21 mouse cellular contexts compared by ENCODE assay signal in the genomic region with DNA sequence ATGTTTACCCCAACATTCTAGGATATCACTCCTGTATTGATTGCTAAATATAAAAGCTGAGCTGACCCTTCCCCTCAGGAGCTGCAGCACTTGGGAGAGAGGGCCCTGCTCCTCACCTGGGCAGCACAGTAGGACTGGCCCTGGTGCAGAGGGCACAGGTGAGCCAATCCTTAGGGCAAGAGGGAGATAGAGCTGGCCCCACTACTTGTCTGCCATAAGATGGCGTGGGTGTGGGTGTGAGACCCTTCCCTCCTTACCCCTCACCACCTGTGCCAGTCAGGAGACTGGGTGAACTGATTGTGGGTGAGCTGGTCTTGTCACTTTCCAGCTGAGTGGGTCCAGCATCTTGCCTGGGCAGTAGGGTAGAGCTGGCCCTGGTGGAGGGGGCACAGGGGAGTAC. TPM values are rescaled to one million over a fixed set of nuclear protein-coding genes. Genes with fewer than 3 reads are reported as not detected.
A peak's percentile ranks its signal among the peaks of the same experiment; 100 is the strongest.
DNase-seq lines count a peak whose midpoint lies in the region; ATAC-seq and TF ChIP-seq lines count a peak whose summit lies in the region.
"Had no signal": no experiment of that assay in that cellular context is flagged by ENCODE, and none has a peak within 500 bp of the region (broad histone marks: within the 10 kb centered on the region; RNA-seq: fewer than 3 reads in every experiment).

No protein-coding gene starts in this region.

- TF ChIP-seq CTCF in cerebellum, adult 2 months (IDR thresholded peaks at IDR 0.05; ENCODE audit: borderline replicate concordance, insufficient read depth, low read depth, low read length) = no peak

- no peaks in the 10 kb centered on the region for H3K9me3 ChIP-seq in hindbrain, embryonic 14.5 days (ENCODE audit: control insufficient read depth, low read length)
- H3K9me3 ChIP-seq in hindbrain, embryonic 16.5 days (ENCODE audit: control insufficient read depth, low read length) = no peaks in the 10 kb centered on the region
- H3K9me3 ChIP-seq in liver, embryonic 13.5 days (replicated peaks) = no peaks in the 10 kb centered on the region
- no peaks in the 10 kb centered on the region for H3K9me3 ChIP-seq in embryonic facial prominence, embryonic 10.5 days
- H3K9me3 ChIP-seq: embryonic facial prominence, embryonic 12.5 days; heart, embryonic 15.5 days; intestine, embryonic 15.5 days; megakaryocyte, embryonic 14.5 days; neural tube, embryonic 13.5 days had no signal

- DNase-seq in cerebellum, adult 2 months = no peak
- DNase-seq in cerebellum, postnatal 10 days = no peak
- no peak for DNase-seq in hindbrain, embryonic 14.5 days (ENCODE audit: low spot score)
- no peak for DNase-seq in liver, embryonic 13.5 days
- no peak for DNase-seq in liver
- no peak for DNase-seq in embryonic facial prominence, embryonic 10.5 days (ENCODE audit: low spot score)
- no peak for DNase-seq in adrenal gland, postnatal 14 days
- DNase-seq: adrenal gland, adult 2 months; cerebellum, adult 9-10 months; left cerebral cortex, postnatal 4 days; right cerebral cortex, adult 18-20 months; thymus, postnatal 14 days had no signal

- 0 out of 2 replicates have a peak overlapping the region, but pooled peaks have one; percentile 7 for H3K27ac ChIP-seq in cerebellum, adult 2 months (ENCODE audit: insufficient read depth, low read length)
- H3K27ac ChIP-seq in hindbrain, embryonic 14.5 days = no peak overlapping the region
- H3K27ac ChIP-seq in hindbrain, embryonic 16.5 days (ENCODE audit: low read depth, low read length) = no peak overlapping the region
- H3K27ac ChIP-seq in liver, embryonic 13.5 days = no peak overlapping the region
- peak overlapping the region; percentile 1; the same call in 1 of the 2 replicates for H3K27ac ChIP-seq in embryonic facial prominence, embryonic 10.5 days (replicated peaks)
- H3K27ac ChIP-seq: embryonic facial prominence, embryonic 12.5 days; heart, embryonic 15.5 days; intestine, embryonic 15.5 days; left cerebral cortex, adult 2 months; liver, embryonic 14.5 days; neural tube, embryonic 13.5 days had no signal

- H3K4me2 ChIP-seq in hindbrain, embryonic 14.5 days (replicated peaks) = no peak overlapping the region
- no peak overlapping the region for H3K4me2 ChIP-seq in hindbrain, embryonic 16.5 days (ENCODE audit: low read length)
- H3K4me2 ChIP-seq in liver, embryonic 13.5 days = no peak overlapping the region
- H3K4me2 ChIP-seq: embryonic facial prominence, embryonic 12.5 days; heart, embryonic 15.5 days; intestine, embryonic 15.5 days; neural tube, embryonic 13.5 days had no signal

- no peaks in the 10 kb centered on the region for H3K27me3 ChIP-seq in cerebellum, adult 2 months (ENCODE audit: control insufficient read depth, insufficient read depth, low read length)
- H3K27me3 ChIP-seq in hindbrain, embryonic 14.5 days (ENCODE audit: control insufficient read depth, insufficient read depth, low read length) = no peaks in the 10 kb centered on the region
- no peaks in the 10 kb centered on the region for H3K27me3 ChIP-seq in hindbrain, embryonic 16.5 days (replicated peaks; ENCODE audit: control insufficient read depth, insufficient read depth, low read length)
- no peaks in the 10 kb centered on the region for H3K27me3 ChIP-seq in liver, embryonic 13.5 days
- no peaks in the 10 kb centered on the region for H3K27me3 ChIP-seq in embryonic facial prominence, embryonic 10.5 days (replicated peaks; ENCODE audit: low read depth, poor library complexity, severe bottlenecking)
- H3K27me3 ChIP-seq: embryonic facial prominence, embryonic 12.5 days; heart, embryonic 15.5 days; intestine, embryonic 15.5 days; megakaryocyte, embryonic 14.5 days; neural tube, embryonic 13.5 days had no signal

- H3K36me3 ChIP-seq in hindbrain, embryonic 14.5 days (replicated peaks; ENCODE audit: control insufficient read depth, insufficient read depth) = 0 out of 2 replicates have a peak, but pooled peaks cover 5% of the 10 kb centered on the region
- H3K36me3 ChIP-seq in hindbrain, embryonic 16.5 days (ENCODE audit: control insufficient read depth, insufficient read depth, low read length) = no peaks in the 10 kb centered on the region
- no peaks in the 10 kb centered on the region for H3K36me3 ChIP-seq in liver, embryonic 13.5 days
- no peaks in the 10 kb centered on the region for H3K36me3 ChIP-seq in embryonic facial prominence, embryonic 10.5 days (replicated peaks)
- H3K36me3 ChIP-seq: embryonic facial prominence, embryonic 12.5 days; heart, embryonic 15.5 days; intestine, embryonic 15.5 days; neural tube, embryonic 13.5 days had no signal

- H3K9ac ChIP-seq in hindbrain, embryonic 14.5 days = no peak overlapping the region
- no peak overlapping the region for H3K9ac ChIP-seq in hindbrain, embryonic 16.5 days (ENCODE audit: low read depth, low read length)
- H3K9ac ChIP-seq in liver, embryonic 13.5 days = no peak overlapping the region
- H3K9ac ChIP-seq: embryonic facial prominence, embryonic 12.5 days; heart, embryonic 15.5 days; intestine, embryonic 15.5 days; liver, embryonic 14.5 days; neural tube, embryonic 13.5 days had no signal

- WGBS in cerebellum, adult 2 months = 83% methylated on average over 1 of the region's 1 CpGs
- 100% methylated on average over 1 of the region's 1 CpGs for WGBS in hindbrain, embryonic 14.5 days
- 100% methylated on average over 1 of the region's 1 CpGs for WGBS in hindbrain, embryonic 16.5 days
- WGBS in liver, embryonic 13.5 days (ENCODE audit: insufficient replicate concordance) = 44% methylated on average over 1 of the region's 1 CpGs
- 94% methylated on average over 1 of the region's 1 CpGs for WGBS in embryonic facial prominence, embryonic 10.5 days

- H3K4me3 ChIP-seq in cerebellum, adult 2 months (replicated peaks; ENCODE audit: insufficient read depth, low read depth, low read length) = no peak overlapping the region
- H3K4me3 ChIP-seq in hindbrain, embryonic 14.5 days (replicated peaks; ENCODE audit: low read length) = no peak overlapping the region
- no peak overlapping the region for H3K4me3 ChIP-seq in hindbrain, embryonic 16.5 days (ENCODE audit: low read length)
- no peak overlapping the region for H3K4me3 ChIP-seq in liver, embryonic 13.5 days (replicated peaks)
- H3K4me3 ChIP-seq in embryonic facial prominence, embryonic 10.5 days = no peak overlapping the region
- H3K4me3 ChIP-seq: embryonic facial prominence, embryonic 12.5 days; heart, embryonic 15.5 days; intestine, embryonic 15.5 days; left cerebral cortex, adult 2 months; megakaryocyte, embryonic 14.5 days; neural tube, embryonic 13.5 days had no signal

- TF ChIP-seq POLR2A in cerebellum, adult 2 months (IDR thresholded peaks at IDR 0.05; ENCODE audit: borderline replicate concordance, insufficient read depth, low read length) = no peak

- peaks cover 22% of the 10 kb centered on the region for H3K4me1 ChIP-seq in cerebellum, adult 2 months (ENCODE audit: control insufficient read depth, insufficient read depth, low read length)
- H3K4me1 ChIP-seq in hindbrain, embryonic 14.5 days (replicated peaks; ENCODE audit: control insufficient read depth, insufficient read depth, low read length) = peaks cover 20% of the 10 kb centered on the region
- peaks cover 15% of the 10 kb centered on the region for H3K4me1 ChIP-seq in hindbrain, embryonic 16.5 days (ENCODE audit: control insufficient read depth, insufficient read depth, low read depth, low read length)
- H3K4me1 ChIP-seq in liver, embryonic 13.5 days (replicated peaks) = peaks cover 26% of the 10 kb centered on the region
- peaks cover 23% of the 10 kb centered on the region for H3K4me1 ChIP-seq in embryonic facial prominence, embryonic 10.5 days

- ATAC-seq in hindbrain, embryonic 14.5 days (ENCODE audit: low FRiP score) = 0 out of 2 replicates have a peak, but pooled peaks have one; percentile 26
- no peak for ATAC-seq in hindbrain, embryonic 16.5 days
- ATAC-seq in liver, embryonic 13.5 days (ENCODE audit: low read depth) = peak; percentile 55
- ATAC-seq: forebrain, embryonic 16.5 days; intestine, embryonic 15.5 days had no signal

RNA-seq across cellular contexts. Expression of gene Wdfy2, which starts 47.2 kb away (rescaled TPM):
- polyA plus RNA-seq in cerebellum, adult 2 months (2012; rRNA removed) = 15.1 and 15.8 TPM in 2 replicates
- polyA plus RNA-seq in hindbrain, embryonic 14.5 days (2014; fragmentation: Nextera tagmentation; extraction: Ambion mirVana) = 11.0 and 12.0 TPM in 2 replicates
- 6.2 and 8.2 TPM in 2 replicates for polyA plus RNA-seq in hindbrain, embryonic 16.5 days (2015; fragmentation: Nextera tagmentation; extraction: Ambion mirVana)
- polyA plus RNA-seq in liver, embryonic 13.5 days (2015; fragmentation: Nextera tagmentation; extraction: Ambion mirVana) = 1.9 and 2.7 TPM in 2 replicates
- polyA plus RNA-seq in embryonic facial prominence, embryonic 10.5 days (2016; fragmentation: Nextera tagmentation; extraction: Ambion mirVana) = 13.6 and 16.0 TPM in 2 replicates
- 28.4 and 28.8 TPM in 2 replicates for total RNA-seq in adrenal gland, postnatal 14 days (2021)

Comparison
In these comparisons a context has a peak if more than half of its experiments do, and no peak if none do; other contexts are left out.
1. H3K27ac ChIP-seq: peak in cerebellum, adult 2 months (single experiment) and embryonic facial prominence, embryonic 10.5 days (single experiment); none in hindbrain, embryonic 14.5 days (single experiment), hindbrain, embryonic 16.5 days (single experiment) and liver, embryonic 13.5 days (single experiment).